ENCODE assay signal across 10 mouse cellular contexts in genomic region chr10:79664131-79664665, GRCm38 (mm10). TPM values are rescaled to one million over a fixed set of nuclear protein-coding genes. Genes with fewer than 3 reads are reported as not detected.
DNase-seq lines count a peak whose midpoint lies in the region; ATAC-seq and TF ChIP-seq lines count a peak whose summit lies in the region.
"Had no signal": no experiment of that assay in that cellular context is flagged by ENCODE, and none has a peak within 500 bp of the region (broad histone marks: within the 10 kb centered on the region; RNA-seq: fewer than 3 reads in every experiment).

Gene Madcam1 (plus strand): TSS chr10:79664559.

- no peaks in the 10 kb centered on the region for H3K27me3 ChIP-seq in hindbrain, embryonic 11.5 days (ENCODE audit: control insufficient read depth, insufficient read depth, low read length)
- H3K27me3 ChIP-seq in hindbrain, embryonic 16.5 days (replicated peaks; ENCODE audit: control insufficient read depth, insufficient read depth, low read length) = no peaks in the 10 kb centered on the region
- no peaks in the 10 kb centered on the region for H3K27me3 ChIP-seq in embryonic facial prominence, embryonic 11.5 days (ENCODE audit: control insufficient read depth, insufficient read depth, low read length)
- no peaks in the 10 kb centered on the region for H3K27me3 ChIP-seq in intestine, embryonic 15.5 days (replicated peaks)
- H3K27me3 ChIP-seq in liver, embryonic 11.5 days (replicated peaks; ENCODE audit: control insufficient read depth, insufficient read depth, low read length) = no peaks in the 10 kb centered on the region
- H3K27me3 ChIP-seq in neural tube, embryonic 15.5 days (replicated peaks) = no peaks in the 10 kb centered on the region
- no peaks in the 10 kb centered on the region for H3K27me3 ChIP-seq in thymus, adult 2 months (ENCODE audit: control insufficient read depth, insufficient read depth, low read length)
- H3K27me3 ChIP-seq: embryonic facial prominence, embryonic 15.5 days had no signal

- H3K4me3 ChIP-seq in hindbrain, embryonic 11.5 days (ENCODE audit: low read depth, low read length) = no peak within 1 kb of the TSS
- no peak within 1 kb of the TSS for H3K4me3 ChIP-seq in hindbrain, embryonic 16.5 days (ENCODE audit: low read length)
- no peak within 1 kb of the TSS for H3K4me3 ChIP-seq in bone marrow, adult 2 months (replicated peaks; ENCODE audit: control insufficient read depth, low read depth, low read length)
- no peak within 1 kb of the TSS for H3K4me3 ChIP-seq in embryonic facial prominence, embryonic 11.5 days (ENCODE audit: low read depth, low read length)
- no peak within 1 kb of the TSS for H3K4me3 ChIP-seq in intestine, embryonic 15.5 days (replicated peaks)
- H3K4me3 ChIP-seq in liver, embryonic 11.5 days (ENCODE audit: low read depth, low read length) = no peak within 1 kb of the TSS
- H3K4me3 ChIP-seq in neural tube, embryonic 15.5 days (replicated peaks) = no peak within 1 kb of the TSS
- H3K4me3 ChIP-seq in thymus, adult 2 months (ENCODE audit: control insufficient read depth, insufficient read depth, low read length) = no peak within 1 kb of the TSS
- H3K4me3 ChIP-seq: embryonic facial prominence, embryonic 15.5 days; liver, embryonic 15.5 days had no signal

- H3K27ac ChIP-seq in hindbrain, embryonic 11.5 days (ENCODE audit: low read depth, low read length) = no peak within 1 kb of the TSS
- no peak within 1 kb of the TSS for H3K27ac ChIP-seq in hindbrain, embryonic 16.5 days (ENCODE audit: low read depth, low read length)
- no peak within 1 kb of the TSS for H3K27ac ChIP-seq in bone marrow, adult 2 months (ENCODE audit: control insufficient read depth, insufficient read depth, low read depth, low read length, poor library complexity)
- no peak within 1 kb of the TSS for H3K27ac ChIP-seq in embryonic facial prominence, embryonic 11.5 days (replicated peaks; ENCODE audit: low read depth, low read length)
- no peak within 1 kb of the TSS for H3K27ac ChIP-seq in intestine, embryonic 15.5 days
- H3K27ac ChIP-seq in liver, embryonic 11.5 days (ENCODE audit: low read depth, low read length) = no peak within 1 kb of the TSS
- no peak within 1 kb of the TSS for H3K27ac ChIP-seq in neural tube, embryonic 15.5 days (replicated peaks)
- no peak within 1 kb of the TSS for H3K27ac ChIP-seq in thymus, adult 2 months (ENCODE audit: control insufficient read depth, insufficient read depth, low read length)
- H3K27ac ChIP-seq: embryonic facial prominence, embryonic 15.5 days; liver, embryonic 15.5 days had no signal

- no peak within 1 kb of the TSS for H3K9ac ChIP-seq in hindbrain, embryonic 11.5 days (ENCODE audit: low read depth, low read length)
- H3K9ac ChIP-seq in hindbrain, embryonic 16.5 days (ENCODE audit: low read depth, low read length) = no peak within 1 kb of the TSS
- H3K9ac ChIP-seq in embryonic facial prominence, embryonic 11.5 days (replicated peaks; ENCODE audit: low read length) = no peak within 1 kb of the TSS
- H3K9ac ChIP-seq in intestine, embryonic 15.5 days = no peak within 1 kb of the TSS
- no peak within 1 kb of the TSS for H3K9ac ChIP-seq in liver, embryonic 11.5 days (ENCODE audit: low read depth, low read length)
- no peak within 1 kb of the TSS for H3K9ac ChIP-seq in neural tube, embryonic 15.5 days (replicated peaks)
- H3K9ac ChIP-seq: embryonic facial prominence, embryonic 15.5 days; liver, embryonic 15.5 days had no signal

- no peaks in the 10 kb centered on the region for H3K4me1 ChIP-seq in hindbrain, embryonic 11.5 days (replicated peaks; ENCODE audit: control insufficient read depth, insufficient read depth, low read length)
- H3K4me1 ChIP-seq in hindbrain, embryonic 16.5 days (ENCODE audit: control insufficient read depth, insufficient read depth, low read depth, low read length) = peaks cover 7% of the 10 kb centered on the region
- no peaks in the 10 kb centered on the region for H3K4me1 ChIP-seq in bone marrow, adult 2 months (ENCODE audit: control insufficient read depth, insufficient read depth, low read length)
- no peaks in the 10 kb centered on the region for H3K4me1 ChIP-seq in embryonic facial prominence, embryonic 11.5 days (ENCODE audit: control insufficient read depth, insufficient read depth, low read length)
- peaks cover 6% of the 10 kb centered on the region; the same call in 1 of the 2 replicates for H3K4me1 ChIP-seq in intestine, embryonic 15.5 days (replicated peaks)
- peaks cover 2% of the 10 kb centered on the region; the same call in 1 of the 2 replicates for H3K4me1 ChIP-seq in liver, embryonic 11.5 days (replicated peaks; ENCODE audit: control insufficient read depth, insufficient read depth, low read length)
- H3K4me1 ChIP-seq in neural tube, embryonic 15.5 days = peaks cover 17% of the 10 kb centered on the region
- no peaks in the 10 kb centered on the region for H3K4me1 ChIP-seq in thymus, adult 2 months (replicated peaks; ENCODE audit: control insufficient read depth, insufficient read depth, low read length)

- TF ChIP-seq CTCF in bone marrow, adult 2 months (IDR thresholded peaks at IDR 0.05; ENCODE audit: control insufficient read depth, insufficient read depth, low read length) = peak; percentile 90
- TF ChIP-seq CTCF in thymus, adult 2 months (IDR thresholded peaks at IDR 0.05; ENCODE audit: borderline replicate concordance, control insufficient read depth, extremely low read depth, insufficient read depth, low read length, poor library complexity) = peak; percentile 95

- DNase-seq in hindbrain, embryonic 11.5 days (ENCODE audit: low spot score) = peak; percentile 88
- DNase-seq in embryonic facial prominence, embryonic 11.5 days (ENCODE audit: low spot score) = peak; percentile 84
- peak; percentile 75 for DNase-seq in liver, embryonic 11.5 days (ENCODE audit: low spot score)
- peak; percentile 75 for DNase-seq in thymus, adult 2 months

- 9% methylated on average over 13 of the region's 13 CpGs for WGBS in hindbrain, embryonic 11.5 days
- WGBS in hindbrain, embryonic 16.5 days = 9% methylated on average over 12 of the region's 13 CpGs
- WGBS in bone marrow, adult 2 months = 19% methylated on average over 13 of the region's 13 CpGs
- WGBS in embryonic facial prominence, embryonic 11.5 days = 11% methylated on average over 13 of the region's 13 CpGs
- 12% methylated on average over 13 of the region's 13 CpGs for WGBS in intestine, embryonic 15.5 days
- 15% methylated on average over 13 of the region's 13 CpGs for WGBS in liver, embryonic 11.5 days
- WGBS in neural tube, embryonic 15.5 days = 13% methylated on average over 13 of the region's 13 CpGs
- 24% methylated on average over 13 of the region's 13 CpGs for WGBS in thymus, adult 2 months

- ATAC-seq in hindbrain, embryonic 11.5 days (ENCODE audit: low FRiP score) = peak; percentile 34; the same call in 1 of the 2 replicates
- no peak for ATAC-seq in hindbrain, embryonic 16.5 days
- no peak; the same call in 1 of the 2 replicates for ATAC-seq in embryonic facial prominence, embryonic 11.5 days (replicated peaks; ENCODE audit: insufficient number of reproducible peaks, low FRiP score, low TSS enrichment, low read depth)
- ATAC-seq in intestine, embryonic 15.5 days = peak; percentile 21; the same call in 1 of the 2 replicates
- peak; percentile 40; the same call in 1 of the 2 replicates for ATAC-seq in liver, embryonic 11.5 days (replicated peaks; ENCODE audit: low FRiP score)
- peak; percentile 8; the same call in 1 of the 2 replicates for ATAC-seq in neural tube, embryonic 15.5 days (ENCODE audit: low FRiP score)

- no peaks in the 10 kb centered on the region for H3K36me3 ChIP-seq in hindbrain, embryonic 11.5 days (ENCODE audit: control insufficient read depth, insufficient read depth, low read length)
- H3K36me3 ChIP-seq in hindbrain, embryonic 16.5 days (ENCODE audit: control insufficient read depth, insufficient read depth, low read length) = no peaks in the 10 kb centered on the region
- H3K36me3 ChIP-seq in embryonic facial prominence, embryonic 11.5 days (replicated peaks; ENCODE audit: control insufficient read depth, insufficient read depth, low read depth, low read length) = no peaks in the 10 kb centered on the region
- no peaks in the 10 kb centered on the region for H3K36me3 ChIP-seq in intestine, embryonic 15.5 days
- H3K36me3 ChIP-seq in liver, embryonic 11.5 days (ENCODE audit: control insufficient read depth, insufficient read depth, low read length) = no peaks in the 10 kb centered on the region
- no peaks in the 10 kb centered on the region for H3K36me3 ChIP-seq in neural tube, embryonic 15.5 days
- no peaks in the 10 kb centered on the region for H3K36me3 ChIP-seq in thymus, adult 2 months (ENCODE audit: control insufficient read depth, insufficient read depth, low read length)
- H3K36me3 ChIP-seq: embryonic facial prominence, embryonic 15.5 days; liver, embryonic 15.5 days had no signal

- H3K9me3 ChIP-seq in hindbrain, embryonic 11.5 days (ENCODE audit: control insufficient read depth, low read length) = no peaks in the 10 kb centered on the region
- H3K9me3 ChIP-seq in hindbrain, embryonic 16.5 days (ENCODE audit: control insufficient read depth, low read length) = no peaks in the 10 kb centered on the region
- no peaks in the 10 kb centered on the region for H3K9me3 ChIP-seq in embryonic facial prominence, embryonic 11.5 days (replicated peaks; ENCODE audit: control insufficient read depth, low read length)
- no peaks in the 10 kb centered on the region for H3K9me3 ChIP-seq in intestine, embryonic 15.5 days
- H3K9me3 ChIP-seq in liver, embryonic 11.5 days (ENCODE audit: control insufficient read depth, low read length) = no peaks in the 10 kb centered on the region
- no peaks in the 10 kb centered on the region for H3K9me3 ChIP-seq in neural tube, embryonic 15.5 days (replicated peaks)
- H3K9me3 ChIP-seq: embryonic facial prominence, embryonic 15.5 days; liver, embryonic 15.5 days had no signal

- no peak within 1 kb of the TSS; the same call in 1 of the 2 replicates for H3K4me2 ChIP-seq in hindbrain, embryonic 11.5 days (replicated peaks; ENCODE audit: low read depth, low read length)
- H3K4me2 ChIP-seq in hindbrain, embryonic 16.5 days (ENCODE audit: low read length) = no peak within 1 kb of the TSS
- H3K4me2 ChIP-seq in embryonic facial prominence, embryonic 11.5 days (ENCODE audit: low read depth, low read length) = no peak within 1 kb of the TSS; the same call in 1 of the 2 replicates
- H3K4me2 ChIP-seq in intestine, embryonic 15.5 days (replicated peaks) = peak within 1 kb of the TSS; percentile 5; the same call in 1 of the 2 replicates
- H3K4me2 ChIP-seq in liver, embryonic 11.5 days = no peak within 1 kb of the TSS
- H3K4me2 ChIP-seq in neural tube, embryonic 15.5 days = no peak within 1 kb of the TSS
- H3K4me2 ChIP-seq: embryonic facial prominence, embryonic 15.5 days; liver, embryonic 15.5 days had no signal

- no peak for TF ChIP-seq POLR2A in bone marrow, adult 2 months (IDR thresholded peaks at IDR 0.05; ENCODE audit: borderline replicate concordance, control insufficient read depth, low read depth, low read length)
- TF ChIP-seq POLR2A in thymus, adult 2 months (IDR thresholded peaks at IDR 0.05; ENCODE audit: control insufficient read depth, extremely low read depth, insufficient read depth, low read length, poor library complexity) = no peak

RNA-seq across cellular contexts. Expression of gene Madcam1, which starts in this region (rescaled TPM):
- 1.1 and 1.6 TPM in 2 replicates for polyA plus RNA-seq in hindbrain, embryonic 11.5 days (2014; fragmentation: Nextera tagmentation; extraction: Ambion mirVana)
- 0.99 and 1.5 TPM in 2 replicates for polyA plus RNA-seq in hindbrain, embryonic 16.5 days (2015; fragmentation: Nextera tagmentation; extraction: Ambion mirVana)
- not detected in 2 replicates for polyA plus RNA-seq in bone marrow, adult 2 months (2011; ENCODE audit: insufficient read depth, insufficient read length, low replicate concordance, missing spikeins)
- 3.9 and 5.5 TPM in 2 replicates for polyA plus RNA-seq in embryonic facial prominence, embryonic 11.5 days (2014; fragmentation: Nextera tagmentation; extraction: Ambion mirVana)
- polyA plus RNA-seq in intestine, embryonic 15.5 days (2015; fragmentation: Nextera tagmentation; extraction: Ambion mirVana) = 23.6 and 28.6 TPM in 2 replicates
- 1.1 and 1.4 TPM in 2 replicates for polyA plus RNA-seq in liver, embryonic 11.5 days (2014; fragmentation: Nextera tagmentation; extraction: Ambion mirVana)
- polyA plus RNA-seq in neural tube, embryonic 15.5 days (2015; fragmentation: Nextera tagmentation; extraction: Ambion mirVana) = 1.0 and 4.1 TPM in 2 replicates
- 2.9 and 4.0 TPM in 2 replicates for polyA plus RNA-seq in thymus, adult 2 months (2012; rRNA removed)

Comparison
In these comparisons a context has a peak if more than half of its experiments do, and no peak if none do; other contexts are left out.
1. ATAC-seq: peak in hindbrain, embryonic 11.5 days (single experiment), intestine, embryonic 15.5 days (single experiment), liver, embryonic 11.5 days (single experiment) and neural tube, embryonic 15.5 days (single experiment); none in hindbrain, embryonic 16.5 days (single experiment) and embryonic facial prominence, embryonic 11.5 days (single experiment).
2. Peak in every context shown above with its lines, with median percentiles within 50 percentile points of each other: DNase-seq.